Mouse (Mus musculus) cerebellum, adult 9-10 months (tissue): ENCODE measurements around the gene Zcchc2.

Experiments used
- DNase-seq: peaks from one replicate; pipeline ENCODE4 v3.0.0; 2022

Gene Zcchc2

DNA sequence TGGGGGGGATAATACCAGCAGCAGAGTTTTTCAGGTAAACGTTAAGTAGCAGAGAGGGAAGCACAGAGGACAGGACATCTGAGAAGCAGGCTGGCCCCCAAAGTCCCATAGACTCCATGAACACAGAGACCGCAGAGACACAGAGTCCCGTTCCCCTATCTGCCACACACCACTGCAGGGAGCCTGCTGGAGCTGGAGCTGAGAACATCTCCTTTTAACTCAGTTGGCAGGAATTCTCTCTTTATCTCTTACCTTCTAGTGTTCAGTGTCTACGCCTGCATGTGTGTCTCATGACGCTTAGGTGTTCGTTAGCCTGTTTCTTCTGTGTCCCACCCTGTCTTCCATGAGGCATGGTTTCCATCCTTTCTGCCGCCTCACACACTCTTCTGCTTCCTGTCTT, 83.0 kb downstream of the Zcchc2 start:
- DNase-seq: no peak

DNA sequence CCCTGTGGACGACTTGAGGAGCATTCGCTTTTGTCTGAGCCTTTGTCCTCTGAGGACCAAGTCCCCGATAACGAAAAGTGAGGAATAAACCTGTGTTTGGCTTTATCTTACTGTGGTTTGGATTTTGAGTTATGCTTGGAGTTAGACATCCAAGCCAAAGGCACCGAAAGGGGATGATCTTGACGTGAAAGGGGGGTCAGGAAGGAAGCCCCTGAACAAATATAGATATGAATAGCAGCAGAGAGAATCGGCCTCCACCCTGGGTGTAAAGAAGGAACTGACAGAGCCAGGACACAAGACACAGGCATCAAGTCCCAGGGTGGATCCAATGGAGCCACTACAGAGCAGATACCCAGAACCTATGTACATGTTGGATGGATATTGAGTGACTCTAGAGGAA, 83.9 kb downstream of the Zcchc2 start:
- DNase-seq: no peak

DNA sequence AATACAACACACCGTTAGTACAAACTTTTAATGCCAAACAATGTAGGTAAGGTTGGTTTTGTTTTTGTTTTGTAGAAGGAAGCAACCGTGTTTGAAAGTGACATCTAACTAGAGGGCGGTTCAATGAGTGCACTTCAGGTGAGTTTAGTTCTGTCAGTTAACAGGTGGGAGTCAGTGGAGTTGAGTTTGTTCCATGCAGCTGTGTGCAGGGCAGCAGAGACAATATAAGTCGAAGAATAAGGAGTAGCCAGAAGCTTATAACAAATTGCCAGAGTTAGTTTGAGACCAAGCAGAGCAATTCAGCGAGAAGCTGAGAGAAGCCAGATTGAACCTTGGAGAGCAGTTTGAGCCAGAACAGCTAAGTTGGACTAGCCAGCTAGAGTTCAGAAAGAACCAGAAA, 84.5 kb downstream of the Zcchc2 start:
- no peak for DNase-seq

DNA sequence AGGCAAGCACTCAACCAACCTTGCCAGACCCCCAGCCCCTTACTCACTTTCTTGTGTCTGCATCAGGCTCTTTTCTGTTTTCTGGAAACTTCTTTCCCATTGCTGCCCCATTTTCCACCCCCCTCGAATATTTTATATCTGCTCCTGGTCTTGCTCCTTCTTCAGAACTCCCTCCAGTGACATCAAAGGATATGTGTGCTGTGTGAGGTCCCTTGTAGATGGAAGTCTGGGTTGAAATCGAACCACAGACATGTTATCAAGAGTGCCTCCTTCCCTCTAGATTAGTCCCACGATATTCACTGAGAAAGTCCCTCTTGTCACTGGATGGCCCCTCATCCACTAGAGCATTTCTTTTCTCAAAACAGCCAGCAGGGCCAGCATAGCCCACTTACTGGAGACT, 86.4 kb downstream of the Zcchc2 start:
- DNase-seq: no peak

DNA sequence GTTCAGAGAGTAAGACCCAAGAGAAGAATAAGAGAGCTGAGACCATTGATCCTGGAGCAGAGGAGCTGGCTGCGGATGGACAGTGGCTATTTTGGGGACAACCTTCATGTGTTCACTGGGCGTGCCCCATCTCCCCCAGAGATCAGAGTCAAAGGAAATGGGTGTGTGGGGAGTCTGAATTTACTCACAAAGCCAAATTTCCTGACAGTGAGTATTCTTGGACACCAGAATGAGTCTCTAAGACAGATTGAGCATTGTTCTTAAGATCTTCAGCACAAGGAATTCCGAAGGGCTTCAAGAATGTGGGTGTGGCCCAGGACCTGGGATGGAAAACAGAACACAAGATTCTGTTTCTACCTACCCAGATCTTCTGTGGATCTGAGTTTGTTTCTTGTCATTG, 87.0 kb downstream of the Zcchc2 start:
- no peak for DNase-seq
